Mouse (Mus musculus) MEL (cell line): ENCODE data around the gene Steap3. TPM values are rescaled to one million over a fixed set of nuclear protein-coding genes. Genes with fewer than 3 reads are reported as not detected.

Source experiments
- DNase-seq: peaks from one replicate; pipeline ENCODE4 v3.0.0; 2011; ENCODE audit warnings: low read depth, low spot score
- H3K27ac ChIP-seq: 2 replicates; pipeline ENCODE4 v1.5.1; 2012; ENCODE audit warnings: low read depth, mild to moderate bottlenecking, control low read depth, low read length, moderate library complexity; ENCODE audit not compliant: control insufficient read depth
- H3K27me3 ChIP-seq, 2 experiments: fragments of 150-350 bp in 1 of 2; sonication (generic) in 1 of 2; 2 replicates each; pipeline ENCODE4 v1.6.1; 2012; ENCODE audit warnings: low read length in 2 of 2, mild to moderate bottlenecking in 2 of 2, improper control_type of control experiment in 1 of 2, moderate library complexity in 1 of 2; ENCODE audit not compliant: insufficient read depth in 2 of 2, control insufficient read depth in 1 of 2
- H3K36me3 ChIP-seq, 2 experiments: 2 replicates each; pipeline ENCODE4 v1.6.1; 2012 to 2014; ENCODE audit warnings: low read length in 2 of 2, improper control_type of control experiment in 1 of 2, inconsistent platforms in 1 of 2, mild to moderate bottlenecking in 1 of 2; ENCODE audit not compliant: insufficient read depth in 2 of 2, control insufficient read depth in 1 of 2
- H3K4me1 ChIP-seq, 2 experiments: fragments of 150-350 bp in 1 of 2; sonication (generic) in 1 of 2; 2 replicates each; pipeline ENCODE4 v1.6.1; 2012; ENCODE audit warnings: low read length in 2 of 2, improper control_type of control experiment in 1 of 2, mild to moderate bottlenecking in 1 of 2; ENCODE audit not compliant: insufficient read depth in 2 of 2, control insufficient read depth in 1 of 2
- H3K4me3 ChIP-seq, 2 experiments: fragments of 150-350 bp in 1 of 2; sonication (generic) in 1 of 2; 2 replicates each; pipeline ENCODE4 v1.5.1; 2012; ENCODE audit warnings: low read depth in 2 of 2, low read length in 2 of 2, mild to moderate bottlenecking in 2 of 2, moderate library complexity in 2 of 2, control low read depth in 1 of 2, improper control_type of control experiment in 1 of 2; ENCODE audit not compliant: control insufficient read depth in 1 of 2, insufficient read depth in 1 of 2
- H3K79me2 ChIP-seq: 2 replicates; pipeline ENCODE4 v1.6.1; 2012; ENCODE audit warnings: mild to moderate bottlenecking, low read length, moderate library complexity; ENCODE audit not compliant: control insufficient read depth, poor library complexity, insufficient read depth
- H3K9ac ChIP-seq: 2 replicates; pipeline ENCODE4 v1.6.1; 2012; ENCODE audit warnings: low read depth, mild to moderate bottlenecking, control low read depth, low read length, moderate library complexity; ENCODE audit not compliant: control insufficient read depth, poor library complexity, severe bottlenecking
- H3K9me3 ChIP-seq: fragments of 150-350 bp; sonication (generic); replicated peaks from 2 replicates; pipeline ENCODE4 v1.6.1; 2012; ENCODE audit warnings: mild to moderate bottlenecking, low read length, improper control_type of control experiment, moderate library complexity; ENCODE audit not compliant: insufficient read depth
- BHLHE40 ChIP-seq: IDR thresholded peaks from 2 replicates; pipeline ENCODE4 v1.6.1; 2012; ENCODE audit warnings: low read depth, mild to moderate bottlenecking, inconsistent platforms, low read length, improper control_type of control experiment, borderline replicate concordance
- CHD1 ChIP-seq: IDR thresholded peaks from 2 replicates; pipeline ENCODE4 v1.6.1; 2012; ENCODE audit warnings: low read depth, mild to moderate bottlenecking, inconsistent platforms, low read length, improper control_type of control experiment
- CTCF ChIP-seq, 3 experiments: IDR thresholded peaks in 2 of 3; conservative IDR thresholded peaks in 1 of 3; 2 replicates each; pipeline ENCODE4 v1.5.1; 2011 to 2012; ENCODE audit warnings: low read length in 3 of 3, low read depth in 2 of 3, mild to moderate bottlenecking in 2 of 3, improper control_type of control experiment in 1 of 3, inconsistent platforms in 1 of 3, mixed read lengths in 1 of 3, moderate library complexity in 1 of 3; ENCODE audit not compliant: control insufficient read depth in 1 of 3, insufficient read depth in 1 of 3, poor library complexity in 1 of 3, severe bottlenecking in 1 of 3
- ELF1 ChIP-seq: IDR thresholded peaks from 2 replicates; pipeline ENCODE4 v1.6.1; 2014; ENCODE audit warnings: low read depth, mild to moderate bottlenecking, inconsistent platforms, low read length, improper control_type of control experiment, moderate library complexity
- ETS1 ChIP-seq: IDR thresholded peaks from 2 replicates; pipeline ENCODE4 v1.6.1; 2012; ENCODE audit warnings: low read depth, mild to moderate bottlenecking, inconsistent platforms, low read length, improper control_type of control experiment, moderate library complexity
- GATA1 ChIP-seq: IDR thresholded peaks from 2 replicates; pipeline ENCODE4 v1.6.1; 2011; ENCODE audit warnings: low read depth, low read length, improper control_type of control experiment
- HCFC1 ChIP-seq: IDR thresholded peaks from 2 replicates; pipeline ENCODE4 v1.6.1; 2012; ENCODE audit warnings: low read depth, mild to moderate bottlenecking, inconsistent platforms, low read length, improper control_type of control experiment, moderate library complexity
- MAZ ChIP-seq: IDR thresholded peaks from 2 replicates; pipeline ENCODE4 v1.6.1; 2012; ENCODE audit warnings: low read depth, mild to moderate bottlenecking, inconsistent platforms, low read length, improper control_type of control experiment
- MEF2A ChIP-seq: IDR thresholded peaks from 2 replicates; pipeline ENCODE4 v1.6.1; 2014; ENCODE audit warnings: low read depth, mild to moderate bottlenecking, inconsistent platforms, low read length, improper control_type of control experiment; ENCODE audit not compliant: poor library complexity, insufficient replicate concordance, severe bottlenecking; ENCODE audit errors: extremely low read depth
- MXI1 ChIP-seq: IDR thresholded peaks from 2 replicates; pipeline ENCODE4 v1.6.1; 2011; ENCODE audit warnings: mild to moderate bottlenecking, low read depth, low read length, improper control_type of control experiment
- MYC ChIP-seq: IDR thresholded peaks from 2 replicates; pipeline ENCODE4 v1.6.1; 2011; ENCODE audit warnings: low read depth, mild to moderate bottlenecking, low read length, improper control_type of control experiment, moderate library complexity
- NELFE ChIP-seq: IDR thresholded peaks from 2 replicates; pipeline ENCODE4 v1.6.1; 2011; ENCODE audit warnings: low read depth, low read length, improper control_type of control experiment
- NRF1 ChIP-seq: IDR thresholded peaks from 2 replicates; pipeline ENCODE4 v1.6.1; 2014; ENCODE audit warnings: low read depth, mild to moderate bottlenecking, inconsistent platforms, low read length, improper control_type of control experiment, moderate library complexity; ENCODE audit not compliant: poor library complexity, insufficient read depth, severe bottlenecking
- POLR2A ChIP-seq, 2 experiments: IDR thresholded peaks; 2 replicates each; pipeline ENCODE4 v1.6.1; 2011 to 2012; ENCODE audit warnings: low read length in 2 of 2, mild to moderate bottlenecking in 2 of 2, control low read depth in 1 of 2, improper control_type of control experiment in 1 of 2, low read depth in 1 of 2, moderate library complexity in 1 of 2; ENCODE audit not compliant: control insufficient read depth in 1 of 2, insufficient read depth in 1 of 2, poor library complexity in 1 of 2
- POLR2AphosphoS5 ChIP-seq: IDR thresholded peaks from 2 replicates; pipeline ENCODE4 v1.6.1; 2012; ENCODE audit warnings: low read depth, borderline replicate concordance, mild to moderate bottlenecking, inconsistent platforms, low read length, moderate library complexity, mixed read lengths
- RAD21 ChIP-seq: IDR thresholded peaks from 2 replicates; pipeline ENCODE4 v1.6.1; 2011; ENCODE audit warnings: mild to moderate bottlenecking, low read depth, low read length, improper control_type of control experiment
- RCOR1 ChIP-seq: IDR thresholded peaks from 2 replicates; pipeline ENCODE4 v1.6.1; 2012; ENCODE audit warnings: low read depth, mild to moderate bottlenecking, inconsistent platforms, low read length, improper control_type of control experiment
- SMC3 ChIP-seq: IDR thresholded peaks from 2 replicates; pipeline ENCODE4 v1.6.1; 2011; ENCODE audit warnings: low read depth, low read length, improper control_type of control experiment
- TAL1 ChIP-seq: IDR thresholded peaks from 2 replicates; pipeline ENCODE4 v1.6.1; 2012; ENCODE audit warnings: mild to moderate bottlenecking, inconsistent platforms, low read length, moderate library complexity, mixed read lengths
- TBP ChIP-seq: IDR thresholded peaks from 2 replicates; pipeline ENCODE4 v1.8.0; 2011; ENCODE audit warnings: low read depth, low read length, improper control_type of control experiment
- USF2 ChIP-seq, 2 experiments: IDR thresholded peaks; 2 replicates each; pipeline ENCODE4 v1.6.1; 2011 to 2012; ENCODE audit warnings: improper control_type of control experiment in 2 of 2, low read length in 2 of 2, borderline replicate concordance in 1 of 2, inconsistent platforms in 1 of 2, low read depth in 1 of 2, mild to moderate bottlenecking in 1 of 2; ENCODE audit not compliant: insufficient read depth in 1 of 2
- ZKSCAN1 ChIP-seq: IDR thresholded peaks from 2 replicates; pipeline ENCODE4 v1.6.1; 2012; ENCODE audit warnings: low read depth, mild to moderate bottlenecking, inconsistent platforms, low read length, improper control_type of control experiment, moderate library complexity
- ZNF384 ChIP-seq: IDR thresholded peaks from 2 replicates; pipeline ENCODE4 v1.6.1; 2012; ENCODE audit warnings: low read depth, mild to moderate bottlenecking, inconsistent platforms, low read length, improper control_type of control experiment
- polyA plus RNA-seq, 2 experiments: library from polyadenylated mRNA; stranded (reverse) in 1 of 2; unstranded in 1 of 2; fragments of >175 nt in 1 of 2; fragments of >200 nt in 1 of 2; gene quantifications; 2 replicates each; pipeline versions ENCODE4 v1.2.1 to v1.2.4; 2012; ENCODE audit warnings: low replicate concordance in 2 of 2, low read depth in 1 of 2; ENCODE audit not compliant: insufficient read length in 2 of 2, insufficient read depth in 1 of 2, missing spikeins in 1 of 2
- total RNA-seq: library from RNA; depleted of rRNA; stranded (reverse); fragments of 300-350 nt; gene quantifications from 2 replicates; pipeline ENCODE4 v1.2.3, GENCODE M21; 2012

The Steap3 gene
- total and polyA plus RNA-seq, 3 experiments: 50.2 to 101 (median 98.2) TPM

DNA sequence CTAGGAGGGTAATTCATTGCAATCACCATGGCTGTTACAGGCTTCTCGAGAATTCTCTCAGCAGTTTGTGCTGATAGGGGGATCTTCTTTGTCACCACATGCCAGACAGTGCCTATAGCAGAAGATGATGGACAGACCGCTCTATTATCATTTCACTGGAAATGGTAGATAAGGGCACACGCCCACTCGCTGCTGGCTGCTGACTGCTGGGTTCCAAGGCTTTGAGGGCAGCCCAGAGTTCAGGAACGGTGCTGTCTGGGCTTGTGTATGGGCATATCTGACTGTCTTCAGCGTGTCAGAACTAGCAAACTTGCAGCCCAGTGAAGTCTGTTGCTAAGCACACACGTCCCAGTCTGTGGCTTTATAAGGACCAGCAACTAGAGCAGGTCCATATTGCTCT, 13.3 kb downstream of the Steap3 start (continued):
- TF ChIP-seq NELFE: peak; percentile 36
- peak; percentile 79 for TF ChIP-seq TAL1
- TF ChIP-seq, all 39 proteins: peak for 16

DNA sequence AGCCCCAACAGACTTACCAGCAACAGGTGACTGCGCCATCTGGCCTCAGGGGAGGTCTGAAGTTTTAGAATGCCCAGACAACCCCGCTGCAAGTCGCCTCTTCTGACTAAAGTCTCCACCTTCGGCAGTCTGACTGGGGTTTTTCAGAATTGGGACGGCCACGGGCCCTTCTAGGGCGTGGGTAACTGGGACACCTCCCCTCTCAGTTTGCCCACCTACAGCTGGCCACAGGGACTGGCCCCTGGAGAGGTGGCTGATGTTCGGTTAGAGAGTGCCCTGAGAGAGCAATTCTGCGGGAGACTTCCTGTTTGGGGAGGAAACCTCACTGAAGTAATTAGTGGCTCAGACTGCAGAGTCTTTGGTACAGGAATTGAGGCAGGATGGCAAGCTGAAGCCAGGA, 13.8 kb downstream of the Steap3 start:
- peak; percentile 84 for DNase-seq
- H3K4me1 ChIP-seq: peaks cover 18 to 62% of the 10 kb centered on the region in 2 experiments
- H3K4me3 ChIP-seq: peak overlapping the region; percentile 64 to 79
- peak overlapping the region; percentile 78 for H3K9ac ChIP-seq
- peaks cover 51% of the 10 kb centered on the region for H3K79me2 ChIP-seq
- peak overlapping the region; percentile 99 for H3K27ac ChIP-seq
- TF ChIP-seq CTCF (IDR thresholded peaks at IDR 0.05 in 2 of 3, conservative IDR thresholded peaks at IDR 0.05 in 1 of 3; ENCODE audit: control insufficient read depth in 1 of 3, insufficient read depth in 1 of 3, low read depth in 2 of 3, low read length in 3 of 3, poor library complexity in 1 of 3, severe bottlenecking in 1 of 3) (no peak), MEF2A (no peak), MAZ (no peak), POLR2AphosphoS5 (no peak), SMC3 (no peak), MYC (no peak), GATA1 (no peak), ZKSCAN1 (no peak), CHD1 (no peak), RAD21 (no peak), TBP (peak; percentile 0; the same call in 1 of the 2 replicates), NELFE (no peak; the same call in 1 of the 2 replicates), HCFC1 (0 out of 2 replicates have a peak, but pooled peaks have one; percentile 18), ELF1 (peak; percentile 72), USF2 (IDR thresholded peaks at IDR 0.05; ENCODE audit: borderline replicate concordance in 1 of 2, insufficient read depth in 1 of 2, low read depth in 1 of 2, low read length in 2 of 2) (no peak), ETS1 (no peak), ZNF384 (no peak), BHLHE40 (no peak), POLR2A (IDR thresholded peaks at IDR 0.05; ENCODE audit: control insufficient read depth in 1 of 2, insufficient read depth in 1 of 2, low read depth in 1 of 2, low read length in 2 of 2, poor library complexity in 1 of 2) (no peak), TAL1 (no peak), MXI1 (no peak), RCOR1 (0 out of 2 replicates have a peak, but pooled peaks have one; percentile 4), NRF1 (no peak)
- H3K27me3 ChIP-seq: no peaks in the 10 kb centered on the region
- peaks cover under 1 to 57% of the 10 kb centered on the region in 2 experiments; a peak in 3 of 4 replicates for H3K36me3 ChIP-seq
- no peaks in the 10 kb centered on the region for H3K9me3 ChIP-seq
